Mouse (Mus musculus) heart, embryonic 12.5 days (tissue): Measurements from ENCODE around the gene Ctsh. TPM values are rescaled to one million over a fixed set of nuclear protein-coding genes. Genes with fewer than 3 reads are reported as not detected.

ENCODE experiments used
- polyA plus RNA-seq: library from polyadenylated mRNA; unstranded; fragments of >200 nt; fragmentation: Nextera tagmentation; extraction: Ambion mirVana; gene quantifications from 2 replicates; pipeline ENCODE4 v1.2.1, GENCODE M21; 2016

The Ctsh gene
- polyA plus RNA-seq, 1 experiment from 2014 or later, result 39.3 TPM

Other genes starting within 250 kb of the Ctsh start
- gene Rasgrf1, start 144.2 kb upstream of the Ctsh start, polyA plus RNA-seq, result 0.06 and 0.10 TPM in 2 replicates
- 385 and 388 TPM in 2 replicates for gene Morf4l1, start 60.6 kb downstream of the Ctsh start, polyA plus RNA-seq
- gene Adamts7, start 108.9 kb downstream of the Ctsh start, polyA plus RNA-seq, result 7.9 and 8.0 TPM in 2 replicates
- gene Tbc1d2b, start 216.7 kb downstream of the Ctsh start, polyA plus RNA-seq, result 7.8 and 7.9 TPM in 2 replicates